Mouse (Mus musculus): ENCODE measurements around the gene Pate4. TPM values are rescaled to one million over a fixed set of nuclear protein-coding genes. Genes with fewer than 3 reads are reported as not detected.
A peak's percentile ranks its signal among the peaks of the same experiment; 100 is the strongest.
"Not testable (repeated sequence)": the region's sequence is repeated elsewhere in the genome, so short reads cannot be mapped to it uniquely, and the experiment has no call there.

The Pate4 gene
- polyA plus RNA-seq (2016; fragmentation: Nextera tagmentation; extraction: Ambion mirVana): not detected in 2 replicates

DNA sequence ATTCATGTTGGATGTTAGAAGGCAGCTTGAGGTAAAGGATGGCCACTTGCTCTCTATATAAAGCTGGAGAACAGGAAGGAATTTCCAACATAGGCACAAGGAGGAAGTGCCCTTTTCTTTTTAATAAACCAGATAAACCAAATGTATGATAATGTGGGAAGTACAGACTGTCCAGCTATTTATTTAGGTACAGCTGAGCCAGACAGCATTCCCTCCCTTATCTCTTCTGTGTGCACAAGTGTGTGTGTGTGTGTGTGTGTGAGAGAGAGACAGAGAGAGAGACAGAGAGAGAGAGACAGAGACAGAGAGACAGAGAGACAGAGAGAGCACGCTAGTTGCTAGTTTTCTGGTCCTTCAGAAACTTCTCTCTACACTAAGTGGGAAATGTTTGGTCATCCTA is at the start of gene Pate4:
Gene Pate4 (minus strand): TSS at position 101 of the 400 bp plus-strand sequence.
- no peaks in the 10 kb centered on the region for H3K9me3 ChIP-seq
- no peaks in the 10 kb centered on the region for H3K36me3 ChIP-seq
- DNase-seq (ENCODE audit: low spot score): no peak
- H3K27me3 ChIP-seq (ENCODE audit: insufficient read depth, poor library complexity, severe bottlenecking): no peaks in the 10 kb centered on the region
- no peak within 1 kb of the TSS for H3K4me3 ChIP-seq
- H3K27ac ChIP-seq: no peak within 1 kb of the TSS
- H3K4me1 ChIP-seq: no peaks in the 10 kb centered on the region
- 76% methylated on average over 1 of the region's 1 CpGs for WGBS

DNA sequence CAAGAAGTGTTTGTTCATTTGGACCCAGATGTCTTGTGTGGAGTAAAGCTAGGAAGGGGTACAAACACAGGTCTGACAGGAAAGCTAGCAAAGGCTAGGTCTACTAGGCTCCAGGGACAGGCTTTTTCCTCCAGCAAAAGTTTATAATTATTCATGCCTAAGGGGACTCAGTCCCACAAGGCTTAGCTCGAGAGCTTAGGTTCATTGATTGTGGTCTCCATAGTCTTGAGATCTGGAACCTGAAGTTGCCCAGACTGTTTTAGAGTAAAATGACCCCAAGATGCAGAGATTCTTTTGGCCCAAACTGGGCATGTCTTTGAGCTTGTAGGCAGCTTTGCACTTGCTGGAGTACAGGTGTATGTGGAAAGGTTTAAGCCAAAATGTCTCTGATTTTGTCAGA is 36.4 kb upstream of the Pate4 start, which contains the start of gene Pate3:
Gene Pate3 (minus strand): TSS at position 101 of the 400 bp plus-strand sequence.
- no peaks in the 10 kb centered on the region for H3K27me3 ChIP-seq (ENCODE audit: insufficient read depth, poor library complexity, severe bottlenecking)
- no peaks in the 10 kb centered on the region for H3K36me3 ChIP-seq
- 63% methylated on average over 1 of the region's 1 CpGs for WGBS
- H3K4me1 ChIP-seq: no peaks in the 10 kb centered on the region
- 0 out of 2 replicates have a peak, but pooled peaks cover 5% of the 10 kb centered on the region for H3K9me3 ChIP-seq
- DNase-seq (ENCODE audit: low spot score): no peak
- H3K4me3 ChIP-seq: no peak within 1 kb of the TSS
- no peak within 1 kb of the TSS for H3K27ac ChIP-seq

DNA sequence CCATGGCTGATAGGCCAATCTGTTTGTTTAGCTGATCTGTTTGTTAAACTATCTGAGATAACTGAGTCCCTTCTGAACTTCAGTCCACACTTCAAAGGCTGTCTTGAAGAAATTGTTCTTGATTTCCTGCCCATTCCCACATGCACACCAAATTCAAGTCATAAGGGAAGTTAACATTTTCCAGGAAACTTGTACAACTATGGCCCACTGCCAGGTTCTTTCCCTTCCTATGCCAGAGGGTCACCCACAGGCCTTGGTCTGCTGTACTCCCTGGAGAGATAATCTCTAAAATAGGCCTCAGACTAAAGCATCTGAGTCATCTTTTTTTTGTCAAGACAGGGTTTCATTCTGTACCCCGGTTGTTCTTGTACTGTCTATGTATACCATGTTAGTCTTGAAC is 21.2 kb upstream of the Pate4 start:
- no peaks in the 10 kb centered on the region for H3K27me3 ChIP-seq (ENCODE audit: insufficient read depth, poor library complexity, severe bottlenecking)
- no peaks in the 10 kb centered on the region for H3K4me1 ChIP-seq
- H3K9me3 ChIP-seq: no peaks in the 10 kb centered on the region
- DNase-seq (ENCODE audit: low spot score): no peak
- WGBS: 79% methylated on average over 1 of the region's 1 CpGs
- no peak overlapping the region for H3K4me3 ChIP-seq
- no peak overlapping the region for H3K27ac ChIP-seq
- no peaks in the 10 kb centered on the region for H3K36me3 ChIP-seq

DNA sequence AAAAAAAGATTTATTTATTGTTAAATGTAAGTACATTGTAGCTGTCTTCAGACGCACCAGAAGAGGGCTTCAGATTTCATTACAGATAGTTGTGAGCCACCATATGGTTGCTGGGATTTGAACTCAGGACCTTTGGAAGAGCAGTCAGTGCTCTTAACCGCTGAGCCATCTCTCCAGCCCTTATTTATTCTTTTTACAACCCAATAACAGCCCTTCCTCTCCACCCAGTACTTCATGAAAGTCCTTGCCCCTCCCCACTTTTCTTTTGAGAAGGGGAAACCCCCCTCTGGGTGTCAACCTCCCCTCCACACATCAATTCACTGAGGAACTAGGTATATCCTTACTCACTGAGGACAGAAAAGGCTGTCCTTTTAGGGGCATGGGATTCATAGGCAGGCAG is 5.0 kb upstream of the Pate4 start:
- not testable (repeated sequence) for H3K27me3 ChIP-seq (ENCODE audit: insufficient read depth, poor library complexity, severe bottlenecking); H3K9me3 ChIP-seq; H3K4me1 ChIP-seq; H3K27ac ChIP-seq; DNase-seq (ENCODE audit: low spot score); H3K36me3 ChIP-seq; H3K4me3 ChIP-seq
- 73% methylated on average over 2 of the region's 2 CpGs for WGBS

DNA sequence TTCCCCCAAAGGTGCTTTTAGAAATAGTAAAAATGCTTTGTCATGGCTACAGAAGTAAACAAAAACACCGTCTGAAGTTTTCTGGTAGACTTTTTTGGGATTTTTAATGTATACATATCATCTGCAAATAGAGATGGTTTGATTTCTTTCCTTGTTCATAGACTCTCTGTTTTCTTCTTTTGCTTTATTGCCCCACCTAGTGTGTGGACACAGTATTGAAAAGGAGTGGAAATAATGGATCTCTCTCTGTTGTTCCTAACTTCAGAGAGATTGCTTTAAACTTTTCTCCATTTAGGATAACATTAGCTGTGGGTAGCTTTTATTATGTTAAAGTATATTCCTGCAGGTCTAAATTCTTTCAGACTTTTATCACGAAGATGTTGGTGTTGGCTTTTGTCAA is 2.3 kb upstream of the Pate4 start:
- Histone ChIP-seq H3K9me3 (no peaks in the 10 kb centered on the region), H3K4me3 (no peak overlapping the region), H3K36me3 (no peaks in the 10 kb centered on the region), H3K27ac (no peak overlapping the region), H3K4me1 (no peaks in the 10 kb centered on the region), H3K27me3 (ENCODE audit: insufficient read depth, poor library complexity, severe bottlenecking) (no peaks in the 10 kb centered on the region)
- DNase-seq (ENCODE audit: low spot score): no peak
- WGBS: 25% methylated on average over 2 of the region's 2 CpGs

DNA sequence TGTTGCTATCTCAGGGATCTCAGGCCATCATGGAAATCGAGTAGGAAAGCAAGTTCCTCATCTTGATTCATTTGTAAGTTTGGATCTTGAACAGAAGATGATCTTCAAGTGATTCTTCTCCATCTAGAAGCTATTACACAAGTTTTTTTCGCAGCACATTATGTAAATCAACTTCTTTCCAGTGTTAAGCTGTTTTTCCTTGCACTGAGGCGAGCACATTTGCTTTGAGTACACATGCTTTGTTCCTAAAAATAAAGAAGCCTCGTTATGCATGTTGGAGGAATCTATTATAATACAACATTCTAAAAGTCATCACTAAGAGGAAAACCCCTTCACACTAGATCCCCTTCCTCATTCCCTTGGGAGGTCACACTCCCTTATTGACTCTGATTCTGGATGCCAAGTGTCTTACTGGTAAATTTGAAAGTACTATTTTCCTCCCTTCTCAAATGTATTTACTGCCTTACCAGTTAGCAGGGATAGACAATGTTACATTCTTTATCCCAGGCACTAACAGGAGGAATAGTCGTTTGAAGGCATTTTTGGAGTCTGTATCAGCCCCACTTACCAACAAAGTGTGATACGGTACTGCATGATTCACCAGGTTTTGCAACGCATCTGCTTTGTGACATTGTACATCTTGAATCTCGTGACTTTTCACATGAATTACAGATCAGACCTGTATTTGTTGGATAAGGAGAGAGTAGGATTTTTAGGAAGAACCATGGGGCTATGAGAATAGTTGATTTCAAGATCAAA is 3.9 kb downstream of the Pate4 start:
- no peaks in the 10 kb centered on the region for H3K9me3 ChIP-seq
- no peaks in the 10 kb centered on the region for H3K4me1 ChIP-seq
- H3K4me3 ChIP-seq: no peak overlapping the region
- no peak for DNase-seq (ENCODE audit: low spot score)
- H3K27me3 ChIP-seq (ENCODE audit: insufficient read depth, poor library complexity, severe bottlenecking): no peaks in the 10 kb centered on the region
- no peaks in the 10 kb centered on the region for H3K36me3 ChIP-seq
- H3K27ac ChIP-seq: no peak overlapping the region
- 63% methylated on average over 8 of the region's 8 CpGs for WGBS

DNA sequence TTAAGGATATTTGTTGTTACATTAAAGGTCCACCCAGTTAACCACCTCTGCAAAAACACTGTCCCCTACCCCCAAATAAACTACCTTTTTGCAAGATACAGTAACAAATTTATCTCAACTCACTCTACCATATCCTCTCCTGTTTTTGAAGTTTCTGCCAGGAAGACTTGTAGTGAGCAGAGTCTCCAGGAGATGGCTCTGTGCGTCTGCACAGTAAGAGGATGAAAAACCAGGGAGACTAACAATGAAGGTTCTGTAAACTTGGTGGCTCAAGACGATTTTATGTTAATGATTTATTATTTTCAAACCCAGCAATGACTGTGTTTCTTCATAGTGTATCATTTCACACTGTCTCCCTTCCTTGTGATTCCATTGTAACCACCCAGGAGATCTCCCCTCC is 18.8 kb downstream of the Pate4 start:
- no peaks in the 10 kb centered on the region for H3K27me3 ChIP-seq (ENCODE audit: insufficient read depth, poor library complexity, severe bottlenecking)
- no peaks in the 10 kb centered on the region for H3K4me1 ChIP-seq
- DNase-seq (ENCODE audit: low spot score): no peak
- 10% methylated on average over 2 of the region's 2 CpGs for WGBS
- H3K9me3 ChIP-seq: no peaks in the 10 kb centered on the region
- no peak overlapping the region for H3K27ac ChIP-seq
- H3K36me3 ChIP-seq: no peaks in the 10 kb centered on the region
- no peak overlapping the region for H3K4me3 ChIP-seq

DNA sequence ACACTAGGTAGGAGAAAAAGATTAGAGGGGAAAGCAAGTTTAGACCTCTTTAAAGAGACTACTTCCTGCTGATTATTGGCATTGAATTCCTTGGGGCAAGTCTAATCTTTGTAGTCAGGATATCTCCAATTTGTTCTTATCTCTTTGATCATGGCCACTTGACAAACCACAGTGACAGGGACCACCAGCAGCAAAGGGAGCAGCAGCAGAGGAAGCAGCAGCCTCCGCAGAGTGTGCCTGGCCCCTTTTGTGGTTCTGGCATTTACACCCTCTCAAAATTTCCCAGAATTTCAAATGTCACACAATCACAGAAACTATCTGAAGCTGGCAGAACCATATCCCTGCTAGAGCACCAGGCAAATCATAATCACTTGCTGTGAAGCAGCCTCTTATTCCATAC is 24.1 kb downstream of the Pate4 start:
- Histone ChIP-seq H3K4me3 (no peak overlapping the region), H3K27me3 (ENCODE audit: insufficient read depth, poor library complexity, severe bottlenecking) (no peaks in the 10 kb centered on the region), H3K4me1 (no peaks in the 10 kb centered on the region), H3K36me3 (no peaks in the 10 kb centered on the region), H3K9me3 (no peaks in the 10 kb centered on the region), H3K27ac (no peak overlapping the region)
- DNase-seq (ENCODE audit: low spot score): no peak
- 16% methylated on average over 1 of the region's 1 CpGs for WGBS

DNA sequence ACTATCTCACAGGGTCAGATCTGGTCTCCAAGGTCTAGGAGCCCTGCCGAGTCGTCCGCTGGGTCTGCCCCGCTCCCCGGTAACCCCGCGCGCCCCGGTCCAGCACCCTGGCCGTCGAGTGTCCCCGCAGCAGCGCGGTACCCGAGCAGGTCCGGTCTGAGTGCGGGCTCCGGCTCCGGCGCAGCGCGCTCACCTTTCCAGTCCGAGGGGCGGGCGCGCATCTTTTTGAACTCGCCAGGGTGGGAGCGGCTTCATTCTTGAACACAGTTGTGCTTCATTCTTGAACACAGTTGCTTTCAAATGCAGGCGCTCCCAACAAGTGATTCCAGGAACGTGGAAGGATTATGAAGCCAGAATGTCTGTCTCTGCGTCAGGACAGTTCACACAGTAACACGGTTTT is 37.3 kb downstream of the Pate4 start:
- peak overlapping the region; percentile 58 for H3K4me3 ChIP-seq
- H3K4me1 ChIP-seq: peaks cover 4% of the 10 kb centered on the region; the same call in 1 of the 2 replicates
- H3K36me3 ChIP-seq: no peaks in the 10 kb centered on the region
- H3K27ac ChIP-seq: no peak overlapping the region
- no peak for DNase-seq (ENCODE audit: low spot score)
- peaks cover 16% of the 10 kb centered on the region for H3K27me3 ChIP-seq (ENCODE audit: insufficient read depth, poor library complexity, severe bottlenecking)
- WGBS: 4% methylated on average over 32 of the region's 32 CpGs
- no peaks in the 10 kb centered on the region for H3K9me3 ChIP-seq

DNA sequence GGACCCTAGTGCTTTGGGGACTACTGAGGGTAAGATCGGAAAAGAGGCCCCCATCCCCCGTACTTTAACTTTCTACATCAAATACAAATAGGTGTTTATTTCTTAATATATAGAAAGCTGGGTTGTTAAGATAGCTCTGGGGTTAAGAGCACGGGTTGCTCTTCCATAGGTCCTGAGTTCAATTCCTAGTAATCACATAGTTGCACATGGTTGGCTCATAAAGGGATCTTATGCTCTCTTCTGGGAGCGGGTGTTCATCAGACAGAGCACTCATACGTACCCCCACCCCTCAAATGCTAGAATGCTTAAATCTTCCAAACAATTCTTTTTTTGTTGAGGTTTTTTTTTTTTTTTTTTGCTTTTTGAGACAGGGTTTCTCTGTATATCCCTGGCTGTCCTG is 41.1 kb downstream of the Pate4 start:
- Histone ChIP-seq H3K4me1 (peaks cover 9% of the 10 kb centered on the region; the same call in 1 of the 2 replicates), H3K9me3 (no peaks in the 10 kb centered on the region), H3K4me3 (peak overlapping the region; percentile 83), H3K27ac (peak overlapping the region; percentile 93), H3K36me3 (peaks cover 25% of the 10 kb centered on the region), H3K27me3 (ENCODE audit: insufficient read depth, poor library complexity, severe bottlenecking) (peaks cover 16% of the 10 kb centered on the region)
- WGBS: 5% methylated on average over 5 of the region's 5 CpGs
- no peak for DNase-seq (ENCODE audit: low spot score)

DNA sequence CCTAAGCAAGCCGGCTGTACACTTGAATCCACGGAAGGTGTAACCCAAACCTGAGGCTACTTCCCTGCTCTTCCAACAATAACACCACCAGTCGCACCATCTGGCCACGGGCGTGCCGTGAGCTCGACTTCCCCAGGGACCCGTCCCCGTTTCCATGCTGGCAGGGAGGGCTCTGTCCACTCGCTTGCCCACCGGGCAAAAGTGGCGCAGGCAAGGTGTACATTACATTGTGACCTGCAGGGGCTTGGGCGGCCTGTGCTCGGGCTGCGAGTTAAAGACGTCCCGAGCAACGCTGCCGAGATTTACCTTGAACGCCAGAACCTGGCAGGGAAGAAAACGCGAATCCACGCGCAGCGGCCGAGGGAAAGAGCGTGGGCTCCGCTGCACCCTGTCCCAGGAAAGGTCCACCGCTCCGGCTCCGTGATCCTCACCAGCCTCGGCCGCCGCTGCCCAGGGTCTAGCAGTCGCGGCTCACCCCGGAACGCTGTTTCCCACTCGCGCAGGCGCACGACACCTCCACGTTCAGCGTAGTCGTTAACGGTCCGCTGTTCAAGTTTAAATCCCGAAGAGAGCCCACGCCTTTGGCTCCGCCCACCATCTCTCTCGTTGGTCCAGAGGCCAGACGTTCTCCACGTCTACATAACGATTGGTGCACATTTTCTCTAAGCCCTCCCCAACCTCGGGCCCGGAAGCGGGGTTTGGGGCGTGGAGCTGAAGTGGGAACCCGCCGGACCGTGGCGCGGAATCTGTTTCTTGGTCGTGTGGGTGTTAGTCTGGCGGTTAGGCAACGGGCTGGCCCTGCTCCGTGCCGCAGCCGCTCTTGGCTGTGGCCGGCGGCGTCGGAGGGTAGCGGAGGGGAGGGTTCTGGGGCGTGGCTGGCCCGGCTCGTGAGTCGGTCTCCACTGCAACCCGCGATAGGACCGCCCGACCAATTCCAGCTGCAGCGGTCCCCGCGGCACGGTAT is 41.9 kb downstream of the Pate4 start, which contains the start of the genes Pate2 and Hyls1:
Gene Pate2 (plus strand): TSS at position 714 of the 964 bp plus-strand sequence.
Gene Hyls1 (minus strand): TSS at position 828 of the 964 bp plus-strand sequence.
- peaks cover 34% of the 10 kb centered on the region for H3K36me3 ChIP-seq
- peak; percentile 98 for DNase-seq (ENCODE audit: low spot score)

DNA sequence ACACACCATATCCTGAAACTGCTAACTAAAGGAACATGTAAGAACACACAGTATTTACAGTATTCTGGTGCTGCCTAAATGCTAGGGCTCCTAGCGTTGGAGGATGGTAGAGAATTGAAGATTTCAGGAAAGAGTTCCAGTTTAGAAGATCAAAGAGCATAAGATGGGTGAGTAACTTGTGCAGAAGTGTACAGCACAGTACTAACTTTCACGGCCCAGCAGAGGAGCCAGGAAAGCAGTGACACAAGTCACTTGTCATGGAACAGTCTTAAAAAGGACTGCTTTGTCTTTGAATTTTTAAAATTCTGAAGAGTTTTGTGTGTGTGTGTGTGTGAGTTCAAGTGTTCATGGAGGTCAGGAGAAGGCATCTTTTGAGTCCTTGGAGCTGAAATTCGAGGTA is 43.7 kb downstream of the Pate4 start:
- no peak overlapping the region for H3K4me3 ChIP-seq
- peaks cover 10% of the 10 kb centered on the region; the same call in 1 of the 2 replicates for H3K4me1 ChIP-seq
- DNase-seq (ENCODE audit: low spot score): no peak
- peaks cover 40% of the 10 kb centered on the region for H3K36me3 ChIP-seq
- H3K27ac ChIP-seq: no peak overlapping the region
- H3K27me3 ChIP-seq (ENCODE audit: insufficient read depth, poor library complexity, severe bottlenecking): no peaks in the 10 kb centered on the region
- no peaks in the 10 kb centered on the region for H3K9me3 ChIP-seq
- WGBS: 88% methylated on average over 3 of the region's 3 CpGs

More for the DNA sequence above, 41.9 kb downstream of the Pate4 start, which contains the start of the genes Pate2 and Hyls1:
- WGBS: under 1% methylated on average over 86 of the region's 86 CpGs
- H3K9me3 ChIP-seq: no peaks in the 10 kb centered on the region
- H3K4me1 ChIP-seq: peaks cover 14% of the 10 kb centered on the region; the same call in 1 of the 2 replicates
- peak within 1 kb of the TSS; percentile 93 for H3K27ac ChIP-seq
- H3K27me3 ChIP-seq (ENCODE audit: insufficient read depth, poor library complexity, severe bottlenecking): peaks cover 11% of the 10 kb centered on the region
- peak within 1 kb of the TSS; percentile 83 for H3K4me3 ChIP-seq

Data from heart, embryonic 10.5 days (tissue).